Mouse (Mus musculus) intestine, embryonic 15.5 days (tissue): ENCODE measurements at regions not wholly inside any gene's neighbourhood (a gene's known extent, or its start where the extent isn't known, plus 50 kb on each side); places are given as distances from the start of the nearest gene placed in this dataset.
A peak's percentile ranks its signal among the peaks of the same experiment; 100 is the strongest.

ENCODE experiments used
- ATAC-seq: fragments of 200-750 bp; cut with Nextera tagmentation; 2 replicates; pipeline ENCODE4 v1.8.0; 2017; ENCODE audit warnings: moderate TSS enrichment, moderate library complexity
- H3K27ac ChIP-seq: fragments of 300-500 bp; sonication (generic); 2 replicates; pipeline ENCODE4 v1.5.1; 2015; ENCODE audit warnings: mild to moderate bottlenecking, inconsistent platforms
- H3K27me3 ChIP-seq: fragments of 300-500 bp; sonication (generic); replicated peaks from 2 replicates; pipeline ENCODE4 v1.6.1; 2015; ENCODE audit warnings: inconsistent platforms
- H3K36me3 ChIP-seq: fragments of 300-500 bp; sonication (generic); 2 replicates; pipeline ENCODE4 v1.6.1; 2015; ENCODE audit warnings: inconsistent platforms
- H3K4me1 ChIP-seq: fragments of 300-500 bp; sonication (generic); replicated peaks from 2 replicates; pipeline ENCODE4 v1.6.1; 2015; ENCODE audit warnings: inconsistent platforms
- H3K4me2 ChIP-seq: fragments of 300-500 bp; sonication (generic); replicated peaks from 2 replicates; pipeline ENCODE4 v1.6.1; 2015; ENCODE audit warnings: mild to moderate bottlenecking, inconsistent platforms
- H3K4me3 ChIP-seq: fragments of 300-500 bp; sonication (generic); replicated peaks from 2 replicates; pipeline ENCODE4 v1.5.1; 2015; ENCODE audit warnings: inconsistent platforms
- H3K9ac ChIP-seq: fragments of 300-500 bp; sonication (generic); 2 replicates; pipeline ENCODE4 v1.6.1; 2015; ENCODE audit warnings: inconsistent platforms
- H3K9me3 ChIP-seq: fragments of 300-500 bp; sonication (generic); 2 replicates; pipeline ENCODE4 v1.6.1; 2016; ENCODE audit warnings: inconsistent platforms
- WGBS: fragments of 180-500 bp; shearing (Covaris S2); methylation state at CpG from one replicate; pipeline ENCODE4 v1.1.7; 2015; 5-methylcytosine and 5-hydroxymethylcytosine counted together

GRCm38 (mm10) chr8:115462657-115463056 lies 244.9 kb downstream of the Maf start:
- no peak overlapping the region for H3K27ac ChIP-seq
- H3K27me3 ChIP-seq: 0 out of 2 replicates have a peak, but pooled peaks cover 11% of the 10 kb centered on the region
- no peak overlapping the region for H3K4me3 ChIP-seq
- no peaks in the 10 kb centered on the region for H3K36me3 ChIP-seq
- H3K9me3 ChIP-seq: no peaks in the 10 kb centered on the region
- H3K4me1 ChIP-seq: peaks cover 7% of the 10 kb centered on the region; the same call in 1 of the 2 replicates
- WGBS: 37% methylated on average over 6 of the region's 6 CpGs
- H3K4me2 ChIP-seq: 0 out of 2 replicates have a peak overlapping the region, but pooled peaks have one; percentile 9
- peak; percentile 65; the same call in 1 of the 2 replicates for ATAC-seq
- no peak overlapping the region for H3K9ac ChIP-seq

DNA sequence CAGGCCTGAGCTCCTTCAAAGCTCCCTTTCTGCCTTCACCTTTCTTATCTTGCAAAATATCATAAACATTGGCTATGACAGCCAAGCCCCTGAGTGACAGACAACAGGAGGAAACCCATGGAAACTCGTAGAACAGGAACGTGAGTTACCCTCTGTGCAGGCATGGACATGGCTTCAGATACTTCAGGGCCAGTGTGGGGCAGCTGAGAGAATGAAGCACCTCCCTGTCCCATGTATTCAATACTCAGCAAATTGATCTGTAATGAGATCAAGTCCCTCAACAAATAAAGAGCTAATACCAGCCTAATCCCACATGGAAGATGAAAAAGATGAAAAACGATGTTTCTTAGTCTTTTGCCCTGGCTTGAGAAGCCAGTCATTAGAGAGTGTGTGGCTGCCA lies 249.5 kb downstream of the Maf start:
- Histone ChIP-seq H3K9me3 (no peaks in the 10 kb centered on the region), H3K4me1 (peaks cover 9% of the 10 kb centered on the region; the same call in 1 of the 2 replicates), H3K4me3 (no peak overlapping the region), H3K27me3 (0 out of 2 replicates have a peak, but pooled peaks cover 11% of the 10 kb centered on the region), H3K9ac (no peak overlapping the region), H3K4me2 (no peak overlapping the region), H3K27ac (no peak overlapping the region), H3K36me3 (no peaks in the 10 kb centered on the region)
- 52% methylated on average over 3 of the region's 3 CpGs for WGBS
- ATAC-seq: peak; percentile 58; the same call in 1 of the 2 replicates

- Histone ChIP-seq H3K27ac (no peak overlapping the region), H3K9ac (no peak overlapping the region), H3K9me3 (no peaks in the 10 kb centered on the region), H3K4me3 (no peak overlapping the region), H3K36me3 (no peaks in the 10 kb centered on the region), H3K27me3 (no peaks in the 10 kb centered on the region), H3K4me1 (0 out of 2 replicates have a peak, but pooled peaks cover 2% of the 10 kb centered on the region), H3K4me2 (no peak overlapping the region)
- WGBS: 75% methylated on average over 1 of the region's 1 CpGs
- no peak for ATAC-seq
Observed at GRCm38 (mm10) chr8:115450789-115451188, 256.8 kb downstream of the Maf start.

DNA sequence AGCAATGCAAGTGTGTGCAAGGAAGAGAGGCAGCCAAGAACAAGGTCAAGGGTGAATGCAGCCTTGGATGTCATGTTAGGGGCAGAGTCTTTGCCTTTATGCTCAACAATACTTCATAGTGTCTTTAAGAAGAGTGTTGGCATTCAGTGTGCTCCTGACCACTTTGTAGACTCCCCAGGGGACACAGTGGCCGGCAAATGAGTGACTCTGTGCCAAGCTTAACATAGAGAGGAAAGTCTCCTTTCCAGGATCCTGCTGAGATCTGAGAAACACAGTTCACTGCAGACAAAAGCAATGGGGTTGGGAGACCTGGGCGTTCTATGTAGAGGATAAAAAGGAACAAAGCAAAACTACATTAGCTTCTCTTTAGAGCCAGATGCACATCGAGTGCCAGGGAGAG lies 259.2 kb downstream of the Maf start:
- no peak overlapping the region for H3K4me2 ChIP-seq
- no peaks in the 10 kb centered on the region for H3K4me1 ChIP-seq
- H3K27ac ChIP-seq: no peak overlapping the region
- no peaks in the 10 kb centered on the region for H3K27me3 ChIP-seq
- no peak overlapping the region for H3K9ac ChIP-seq
- no peak for ATAC-seq
- H3K4me3 ChIP-seq: no peak overlapping the region
- 85% methylated on average over 3 of the region's 3 CpGs for WGBS
- no peaks in the 10 kb centered on the region for H3K36me3 ChIP-seq
- H3K9me3 ChIP-seq: no peaks in the 10 kb centered on the region

DNA sequence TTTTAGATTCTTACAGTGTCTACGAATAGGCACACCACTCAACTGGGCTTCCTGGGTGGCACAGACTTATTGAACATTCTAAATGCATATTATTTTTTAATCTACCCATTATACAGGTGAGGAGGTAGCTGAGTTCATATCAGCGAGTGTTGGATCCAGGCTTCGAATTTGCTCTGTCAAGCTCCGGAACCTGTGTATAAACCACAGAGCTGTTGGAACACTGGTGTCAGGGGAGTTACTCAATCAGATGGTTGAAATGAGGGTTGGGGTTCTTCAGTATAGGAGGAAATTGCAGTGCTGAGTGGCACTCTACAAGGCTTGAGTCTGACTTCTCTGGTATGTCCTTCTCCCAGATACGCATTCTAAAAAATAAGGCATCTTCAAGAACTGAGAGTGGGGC lies 263.1 kb downstream of the Maf start:
- H3K27me3 ChIP-seq: no peaks in the 10 kb centered on the region
- no peaks in the 10 kb centered on the region for H3K4me1 ChIP-seq
- no peak overlapping the region for H3K27ac ChIP-seq
- H3K4me2 ChIP-seq: no peak overlapping the region
- ATAC-seq: no peak
- no peak overlapping the region for H3K4me3 ChIP-seq
- H3K9me3 ChIP-seq: no peaks in the 10 kb centered on the region
- 89% methylated on average over 5 of the region's 5 CpGs for WGBS
- H3K36me3 ChIP-seq: no peaks in the 10 kb centered on the region
- H3K9ac ChIP-seq: no peak overlapping the region

DNA sequence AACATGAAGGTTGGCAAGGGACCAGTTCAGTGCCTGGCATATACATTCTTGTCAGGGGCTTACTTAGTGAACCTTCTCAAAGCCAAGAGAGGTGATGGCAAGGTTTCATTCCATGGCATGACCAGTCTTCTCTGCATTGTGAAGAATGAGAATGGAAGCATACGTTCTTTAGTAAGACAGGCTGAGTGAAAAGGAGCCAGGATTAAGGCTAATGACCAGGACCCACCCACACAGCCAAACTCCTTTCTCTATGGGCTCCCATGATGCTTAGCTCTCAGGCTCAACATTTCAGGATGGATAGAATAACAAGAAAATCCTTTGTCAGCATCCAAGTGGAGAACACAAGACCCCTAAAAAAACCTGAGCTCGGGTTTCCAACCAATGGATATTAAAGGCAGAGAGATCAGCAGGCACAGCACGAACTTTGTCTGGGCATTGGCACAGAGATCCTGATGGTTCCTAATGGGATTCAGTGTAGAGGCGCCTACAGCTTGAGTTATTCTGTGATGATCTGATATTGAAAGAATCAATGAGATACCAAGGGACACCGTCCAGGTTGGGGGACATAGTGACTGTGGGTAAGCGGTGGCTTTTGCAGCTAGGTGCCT lies 265.5 kb downstream of the Maf start:
- H3K9me3 ChIP-seq: no peaks in the 10 kb centered on the region
- no peak overlapping the region for H3K4me3 ChIP-seq
- WGBS: 87% methylated on average over 6 of the region's 6 CpGs
- H3K4me2 ChIP-seq: no peak overlapping the region
- no peaks in the 10 kb centered on the region for H3K27me3 ChIP-seq
- no peak for ATAC-seq
- H3K36me3 ChIP-seq: no peaks in the 10 kb centered on the region
- H3K27ac ChIP-seq: no peak overlapping the region
- H3K4me1 ChIP-seq: no peaks in the 10 kb centered on the region
- no peak overlapping the region for H3K9ac ChIP-seq

- Histone ChIP-seq H3K27me3 (no peaks in the 10 kb centered on the region), H3K9ac (no peak overlapping the region), H3K4me1 (no peaks in the 10 kb centered on the region), H3K36me3 (no peaks in the 10 kb centered on the region), H3K4me2 (no peak overlapping the region), H3K9me3 (no peaks in the 10 kb centered on the region), H3K4me3 (no peak overlapping the region), H3K27ac (no peak overlapping the region)
- WGBS: 54% methylated on average over 6 of the region's 6 CpGs
- ATAC-seq: peak; percentile 78
Observed at GRCm38 (mm10) chr8:115441323-115441722, 266.3 kb downstream of the Maf start.

- Histone ChIP-seq H3K9me3 (no peaks in the 10 kb centered on the region), H3K27ac (no peak overlapping the region), H3K36me3 (no peaks in the 10 kb centered on the region), H3K4me1 (no peaks in the 10 kb centered on the region), H3K27me3 (no peaks in the 10 kb centered on the region), H3K4me3 (no peak overlapping the region), H3K4me2 (no peak overlapping the region), H3K9ac (no peak overlapping the region)
- ATAC-seq: no peak
- 85% methylated on average over 3 of the region's 3 CpGs for WGBS
Observed at GRCm38 (mm10) chr8:115440151-115440550, 267.4 kb downstream of the Maf start.

- ATAC-seq: no peak
- Histone ChIP-seq H3K9ac (no peak overlapping the region), H3K36me3 (no peaks in the 10 kb centered on the region), H3K4me2 (no peak overlapping the region), H3K27ac (no peak overlapping the region), H3K4me3 (no peak overlapping the region), H3K27me3 (no peaks in the 10 kb centered on the region), H3K9me3 (no peaks in the 10 kb centered on the region), H3K4me1 (no peaks in the 10 kb centered on the region)
- 79% methylated on average over 5 of the region's 5 CpGs for WGBS
Observed at GRCm38 (mm10) chr8:115439512-115439911, 268.1 kb downstream of the Maf start.

GRCm38 (mm10) chr8:115437956-115438355 lies 269.6 kb downstream of the Maf start:
- no peak overlapping the region for H3K9ac ChIP-seq
- H3K27me3 ChIP-seq: no peaks in the 10 kb centered on the region
- no peak overlapping the region for H3K4me3 ChIP-seq
- no peak for ATAC-seq
- no peaks in the 10 kb centered on the region for H3K36me3 ChIP-seq
- 88% methylated on average over 9 of the region's 9 CpGs for WGBS
- no peak overlapping the region for H3K4me2 ChIP-seq
- no peak overlapping the region for H3K27ac ChIP-seq
- no peaks in the 10 kb centered on the region for H3K4me1 ChIP-seq
- H3K9me3 ChIP-seq: no peaks in the 10 kb centered on the region

DNA sequence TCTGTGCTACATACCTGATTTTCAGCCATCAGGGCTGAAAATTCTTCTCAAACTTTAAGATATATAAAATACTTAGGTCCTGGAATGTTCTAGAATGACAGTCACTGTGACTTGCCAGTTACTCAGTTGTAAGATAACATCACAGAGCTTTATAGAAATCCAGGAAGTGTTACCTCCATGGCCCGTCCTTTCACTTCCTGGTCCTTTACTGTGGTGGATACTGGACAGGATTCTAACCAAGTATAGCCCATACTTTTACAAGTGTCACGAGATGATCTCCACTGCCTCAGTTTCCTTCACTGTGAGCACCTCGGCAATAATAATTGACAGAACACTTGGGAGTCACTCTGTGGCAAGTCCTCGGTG lies 271.3 kb downstream of the Maf start:
- H3K9me3 ChIP-seq: no peaks in the 10 kb centered on the region
- no peak overlapping the region for H3K9ac ChIP-seq
- H3K4me1 ChIP-seq: no peaks in the 10 kb centered on the region
- no peaks in the 10 kb centered on the region for H3K36me3 ChIP-seq
- H3K4me2 ChIP-seq: no peak overlapping the region
- 83% methylated on average over 4 of the region's 4 CpGs for WGBS
- H3K4me3 ChIP-seq: no peak overlapping the region
- no peak for ATAC-seq
- no peaks in the 10 kb centered on the region for H3K27me3 ChIP-seq
- no peak overlapping the region for H3K27ac ChIP-seq

- ATAC-seq: no peak
- H3K27me3 ChIP-seq: no peaks in the 10 kb centered on the region
- H3K4me2 ChIP-seq: no peak overlapping the region
- H3K4me1 ChIP-seq: no peaks in the 10 kb centered on the region
- H3K9me3 ChIP-seq: no peaks in the 10 kb centered on the region
- H3K27ac ChIP-seq: no peak overlapping the region
- H3K36me3 ChIP-seq: no peaks in the 10 kb centered on the region
- H3K4me3 ChIP-seq: no peak overlapping the region
- H3K9ac ChIP-seq: no peak overlapping the region
- 91% methylated on average over 5 of the region's 5 CpGs for WGBS
Observed at GRCm38 (mm10) chr8:115435720-115436355, 271.8 kb downstream of the Maf start.

DNA sequence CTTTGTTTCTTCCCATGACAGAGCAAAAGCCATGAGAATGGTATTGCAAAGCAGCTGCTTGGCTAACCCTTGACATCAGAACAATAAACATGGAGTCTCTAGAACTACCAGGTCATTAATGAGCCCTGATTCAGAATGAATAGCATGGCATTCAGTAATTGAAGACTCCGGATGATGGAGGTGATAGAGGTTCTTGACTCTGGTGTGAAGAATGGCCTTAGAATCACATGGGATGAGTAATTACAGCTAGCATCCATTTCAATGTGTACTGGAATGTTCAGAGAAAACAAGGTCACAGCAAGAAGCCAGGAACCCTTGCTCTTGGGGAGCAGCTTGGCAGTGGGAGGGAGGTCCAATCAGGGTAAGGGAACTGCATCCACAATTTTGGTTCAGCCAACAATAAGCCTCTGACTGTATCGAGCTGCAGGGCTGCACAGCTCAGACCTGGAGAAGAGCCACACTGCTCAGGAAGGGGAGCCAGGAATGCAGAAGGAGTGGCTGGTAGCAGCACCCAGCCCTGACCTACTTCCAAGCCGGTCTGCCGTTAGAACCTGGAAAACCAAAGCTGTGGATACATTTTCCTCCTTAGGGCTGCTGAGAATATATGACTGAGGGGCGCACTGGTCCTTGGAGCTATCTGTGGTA lies 275.1 kb downstream of the Maf start:
- 75% methylated on average over 5 of the region's 5 CpGs for WGBS

More for the DNA sequence above, 275.1 kb downstream of the Maf start:
- Histone ChIP-seq H3K4me1 (no peaks in the 10 kb centered on the region), H3K27ac (no peak overlapping the region), H3K27me3 (no peaks in the 10 kb centered on the region), H3K9ac (no peak overlapping the region), H3K4me2 (no peak overlapping the region), H3K36me3 (no peaks in the 10 kb centered on the region), H3K9me3 (no peaks in the 10 kb centered on the region), H3K4me3 (no peak overlapping the region)
- ATAC-seq: no peak
